Mouse (Mus musculus): ENCODE data around the gene Slc25a11. TPM values are rescaled to one million over a fixed set of nuclear protein-coding genes. Genes with fewer than 3 reads are reported as not detected.

The Slc25a11 gene
- polyA plus RNA-seq, 1 experiment from 2014 or later, result 156 TPM

DNA sequence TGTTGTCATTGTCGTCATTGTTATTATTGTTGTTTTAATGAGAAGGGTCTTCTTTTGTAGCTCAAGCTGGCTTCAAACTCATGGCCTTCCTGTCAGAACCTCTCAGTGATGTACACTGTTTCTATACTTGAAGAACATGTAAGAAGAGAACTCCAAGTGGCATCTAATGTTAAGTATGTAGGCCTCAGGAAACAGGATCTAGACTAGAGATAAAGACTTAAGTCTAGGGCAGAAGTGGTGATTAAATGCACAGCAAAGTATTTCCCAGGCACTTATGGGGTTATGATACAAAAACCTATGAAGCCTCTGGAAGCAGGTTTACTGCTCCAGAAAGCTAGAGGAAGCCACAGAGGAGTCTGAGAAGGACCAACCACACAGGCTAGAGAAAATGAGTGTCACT is 9.0 kb downstream of the Slc25a11 start:
- Histone ChIP-seq H3K27ac (ENCODE audit: low read length) (no peak overlapping the region), H3K4me2 (ENCODE audit: low read depth, low read length) (no peak overlapping the region), H3K4me3 (ENCODE audit: low read length) (no peak overlapping the region), H3K27me3 (ENCODE audit: control insufficient read depth, insufficient read depth, low read depth, low read length) (no peaks in the 10 kb centered on the region), H3K4me1 (replicated peaks; ENCODE audit: control insufficient read depth, insufficient read depth, low read length) (no peaks in the 10 kb centered on the region), H3K9me3 (ENCODE audit: control insufficient read depth, low read length) (no peaks in the 10 kb centered on the region), H3K9ac (ENCODE audit: low read length) (no peak overlapping the region), H3K36me3 (ENCODE audit: control insufficient read depth, insufficient read depth, low read length) (peaks cover 4% of the 10 kb centered on the region; the same call in 1 of the 2 replicates)
- WGBS, result 85% methylated on average over 1 of the region's 1 CpGs
- ATAC-seq (ENCODE audit: low read depth), result no peak

DNA sequence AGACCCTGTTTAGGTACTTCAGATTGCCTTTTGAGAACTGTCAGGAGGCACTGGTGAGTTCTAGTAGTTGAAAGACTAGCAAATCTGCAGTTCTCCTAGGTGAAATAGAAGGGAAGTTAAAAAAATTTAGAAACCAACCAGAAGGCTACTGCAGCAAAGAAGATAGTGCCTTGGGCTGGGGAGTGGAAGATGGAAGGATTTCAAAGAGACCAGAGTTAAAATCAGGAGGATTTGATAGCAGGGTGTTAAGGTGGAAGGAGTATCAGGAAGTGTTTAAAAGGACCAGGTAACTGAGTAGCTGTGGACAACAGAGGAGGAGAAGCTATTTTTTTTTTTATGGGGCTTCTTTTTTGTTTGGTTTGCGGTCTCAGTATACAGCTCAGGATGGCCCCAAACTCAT is 9.5 kb downstream of the Slc25a11 start:
- Histone ChIP-seq H3K9ac (ENCODE audit: low read length) (no peak overlapping the region), H3K4me2 (ENCODE audit: low read depth, low read length) (no peak overlapping the region), H3K4me3 (ENCODE audit: low read length) (no peak overlapping the region), H3K36me3 (ENCODE audit: control insufficient read depth, insufficient read depth, low read length) (peaks cover 2% of the 10 kb centered on the region; the same call in 1 of the 2 replicates), H3K27me3 (ENCODE audit: control insufficient read depth, insufficient read depth, low read depth, low read length) (no peaks in the 10 kb centered on the region), H3K9me3 (ENCODE audit: control insufficient read depth, low read length) (no peaks in the 10 kb centered on the region), H3K27ac (ENCODE audit: low read length) (no peak overlapping the region), H3K4me1 (replicated peaks; ENCODE audit: control insufficient read depth, insufficient read depth, low read length) (no peaks in the 10 kb centered on the region)
- no peak for ATAC-seq (ENCODE audit: low read depth)
- 100% methylated on average over 1 of the region's 1 CpGs for WGBS

DNA sequence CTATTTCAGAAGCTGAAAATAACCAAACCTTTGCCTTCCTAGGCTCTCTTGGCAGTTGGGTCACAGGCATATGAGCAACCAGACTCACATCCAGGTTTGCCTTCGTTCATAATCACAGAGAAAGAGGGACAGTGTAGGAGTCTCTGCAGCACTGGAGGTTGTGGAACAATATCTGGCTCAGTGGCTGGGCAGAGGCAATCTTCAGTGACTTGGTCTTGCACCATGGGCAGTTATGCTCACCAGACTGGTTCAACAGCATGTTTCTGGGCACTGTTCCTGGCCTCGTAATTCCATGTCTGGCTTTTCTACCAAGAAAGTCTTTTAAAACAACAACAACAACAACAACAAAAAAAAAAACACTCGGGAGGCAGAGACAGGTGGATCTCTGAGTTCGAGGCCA is 11.7 kb downstream of the Slc25a11 start:
- ATAC-seq (ENCODE audit: low read depth), result no peak
- no peaks in the 10 kb centered on the region for H3K27me3 ChIP-seq (ENCODE audit: control insufficient read depth, insufficient read depth, low read depth, low read length)
- no peaks in the 10 kb centered on the region for H3K9me3 ChIP-seq (ENCODE audit: control insufficient read depth, low read length)
- H3K9ac ChIP-seq (ENCODE audit: low read length), result no peak overlapping the region
- H3K4me2 ChIP-seq (ENCODE audit: low read depth, low read length), result no peak overlapping the region
- H3K27ac ChIP-seq (ENCODE audit: low read length), result no peak overlapping the region
- H3K36me3 ChIP-seq (ENCODE audit: control insufficient read depth, insufficient read depth, low read length), result no peaks in the 10 kb centered on the region
- 76% methylated on average over 4 of the region's 4 CpGs for WGBS
- no peak overlapping the region for H3K4me3 ChIP-seq (ENCODE audit: low read length)
- H3K4me1 ChIP-seq (replicated peaks; ENCODE audit: control insufficient read depth, insufficient read depth, low read length), result no peaks in the 10 kb centered on the region

DNA sequence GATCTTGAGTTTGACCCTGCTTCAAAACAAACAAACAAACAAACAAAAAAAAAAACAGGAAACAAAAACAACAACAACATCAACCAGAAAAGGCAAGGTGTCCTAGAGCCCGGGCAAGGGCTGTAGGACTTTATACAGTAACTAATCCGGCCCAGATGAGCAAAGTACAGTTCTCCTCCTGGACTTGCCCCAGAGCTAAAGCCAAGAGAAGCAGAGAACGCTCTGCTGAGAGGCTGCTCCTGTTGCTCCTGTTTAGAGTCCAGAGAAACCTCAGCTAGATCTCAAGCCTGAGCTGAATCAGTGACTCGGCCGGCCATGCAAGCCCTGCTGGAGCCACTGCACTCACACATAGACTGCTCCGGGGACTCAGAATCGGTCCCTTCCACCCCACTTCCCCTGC is 17.1 kb downstream of the Slc25a11 start:
- Histone ChIP-seq H3K27ac (ENCODE audit: low read length) (no peak overlapping the region), H3K9me3 (ENCODE audit: control insufficient read depth, low read length) (no peaks in the 10 kb centered on the region), H3K9ac (ENCODE audit: low read length) (no peak overlapping the region), H3K4me1 (replicated peaks; ENCODE audit: control insufficient read depth, insufficient read depth, low read length) (no peaks in the 10 kb centered on the region), H3K27me3 (ENCODE audit: control insufficient read depth, insufficient read depth, low read depth, low read length) (no peaks in the 10 kb centered on the region), H3K4me2 (ENCODE audit: low read depth, low read length) (no peak overlapping the region), H3K4me3 (ENCODE audit: low read length) (no peak overlapping the region), H3K36me3 (ENCODE audit: control insufficient read depth, insufficient read depth, low read length) (no peaks in the 10 kb centered on the region)
- 72% methylated on average over 7 of the region's 7 CpGs for WGBS
- no peak for ATAC-seq (ENCODE audit: low read depth)

DNA sequence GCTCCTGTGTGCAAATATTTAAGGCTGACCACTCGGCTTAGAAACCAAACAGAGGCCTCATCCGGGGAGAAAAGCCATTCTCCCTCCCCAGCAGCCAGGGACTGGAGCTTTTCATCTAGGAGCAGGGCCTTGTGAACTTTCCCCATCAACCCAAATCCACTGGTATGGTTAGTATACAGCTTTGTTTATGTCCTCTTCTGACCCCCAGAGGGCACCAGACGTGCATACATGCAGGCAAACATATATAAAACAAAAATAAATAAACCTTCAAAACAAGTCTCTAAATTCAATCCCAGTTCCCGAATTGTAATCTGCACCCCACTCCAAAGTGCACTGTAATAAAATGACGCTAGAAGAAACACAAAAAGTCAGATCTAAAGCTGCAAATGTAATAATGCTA is 17.7 kb downstream of the Slc25a11 start:
- 38% methylated on average over 5 of the region's 5 CpGs for WGBS
- no peak overlapping the region for H3K4me3 ChIP-seq (ENCODE audit: low read length)
- H3K27me3 ChIP-seq (ENCODE audit: control insufficient read depth, insufficient read depth, low read depth, low read length), result no peaks in the 10 kb centered on the region
- no peaks in the 10 kb centered on the region for H3K4me1 ChIP-seq (replicated peaks; ENCODE audit: control insufficient read depth, insufficient read depth, low read length)
- no peak overlapping the region for H3K9ac ChIP-seq (ENCODE audit: low read length)
- ATAC-seq (ENCODE audit: low read depth), result no peak
- no peak overlapping the region for H3K27ac ChIP-seq (ENCODE audit: low read length)
- no peak overlapping the region for H3K4me2 ChIP-seq (ENCODE audit: low read depth, low read length)
- H3K9me3 ChIP-seq (ENCODE audit: control insufficient read depth, low read length), result no peaks in the 10 kb centered on the region
- H3K36me3 ChIP-seq (ENCODE audit: control insufficient read depth, insufficient read depth, low read length), result no peaks in the 10 kb centered on the region

DNA sequence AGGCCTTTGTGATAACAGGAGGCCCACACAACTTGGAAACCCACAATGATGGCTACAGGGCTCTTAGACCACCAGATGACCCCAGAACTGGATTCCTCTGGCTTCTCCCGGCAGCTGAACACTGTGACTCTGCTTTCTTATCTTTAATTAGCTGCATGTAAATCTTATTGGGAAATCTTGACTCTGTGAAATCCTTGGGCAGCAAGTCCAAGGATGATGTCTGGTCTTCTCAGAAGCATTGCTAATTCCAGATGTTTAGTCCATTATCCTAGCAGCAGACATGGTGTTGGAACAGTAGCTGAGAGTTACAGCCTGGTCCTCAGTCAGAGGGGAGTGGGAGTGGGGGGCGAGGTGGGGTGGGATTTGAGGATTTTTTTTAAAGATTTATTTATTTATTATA is 18.8 kb downstream of the Slc25a11 start:
- Histone ChIP-seq H3K36me3 (ENCODE audit: control insufficient read depth, insufficient read depth, low read length) (no peaks in the 10 kb centered on the region), H3K4me3 (ENCODE audit: low read length) (no peak overlapping the region), H3K27me3 (ENCODE audit: control insufficient read depth, insufficient read depth, low read depth, low read length) (no peaks in the 10 kb centered on the region), H3K9me3 (ENCODE audit: control insufficient read depth, low read length) (no peaks in the 10 kb centered on the region), H3K27ac (ENCODE audit: low read length) (no peak overlapping the region), H3K9ac (ENCODE audit: low read length) (no peak overlapping the region), H3K4me2 (ENCODE audit: low read depth, low read length) (no peak overlapping the region), H3K4me1 (replicated peaks; ENCODE audit: control insufficient read depth, insufficient read depth, low read length) (no peaks in the 10 kb centered on the region)
- WGBS, result 44% methylated on average over 2 of the region's 2 CpGs
- ATAC-seq (ENCODE audit: low read depth), result peak; percentile 66

DNA sequence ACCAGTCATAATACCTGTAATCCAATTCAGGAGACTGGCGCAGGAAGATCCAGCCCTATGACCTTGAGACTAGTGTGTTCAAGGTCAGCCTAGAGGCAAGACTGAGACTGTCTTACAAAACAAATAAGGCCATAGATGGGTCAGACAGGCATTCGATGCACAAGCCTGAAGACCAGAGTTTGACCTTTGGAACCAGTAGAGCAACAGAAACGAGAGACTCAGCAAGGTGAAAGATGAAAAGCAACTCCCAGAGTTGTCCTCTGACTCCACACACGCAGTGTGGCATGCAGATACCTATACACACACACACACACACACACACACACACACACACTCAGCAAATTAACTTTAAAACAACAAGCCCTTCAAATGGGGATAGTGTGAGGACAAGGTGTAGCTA is 20.4 kb downstream of the Slc25a11 start:
- Histone ChIP-seq H3K9me3 (ENCODE audit: control insufficient read depth, low read length) (no peaks in the 10 kb centered on the region), H3K27me3 (ENCODE audit: control insufficient read depth, insufficient read depth, low read depth, low read length) (no peaks in the 10 kb centered on the region), H3K27ac (ENCODE audit: low read length) (no peak overlapping the region), H3K4me1 (replicated peaks; ENCODE audit: control insufficient read depth, insufficient read depth, low read length) (no peaks in the 10 kb centered on the region), H3K36me3 (ENCODE audit: control insufficient read depth, insufficient read depth, low read length) (no peaks in the 10 kb centered on the region), H3K4me2 (ENCODE audit: low read depth, low read length) (no peak overlapping the region), H3K9ac (ENCODE audit: low read length) (no peak overlapping the region), H3K4me3 (ENCODE audit: low read length) (no peak overlapping the region)
- no peak for ATAC-seq (ENCODE audit: low read depth)
- 64% methylated on average over 4 of the region's 4 CpGs for WGBS

DNA sequence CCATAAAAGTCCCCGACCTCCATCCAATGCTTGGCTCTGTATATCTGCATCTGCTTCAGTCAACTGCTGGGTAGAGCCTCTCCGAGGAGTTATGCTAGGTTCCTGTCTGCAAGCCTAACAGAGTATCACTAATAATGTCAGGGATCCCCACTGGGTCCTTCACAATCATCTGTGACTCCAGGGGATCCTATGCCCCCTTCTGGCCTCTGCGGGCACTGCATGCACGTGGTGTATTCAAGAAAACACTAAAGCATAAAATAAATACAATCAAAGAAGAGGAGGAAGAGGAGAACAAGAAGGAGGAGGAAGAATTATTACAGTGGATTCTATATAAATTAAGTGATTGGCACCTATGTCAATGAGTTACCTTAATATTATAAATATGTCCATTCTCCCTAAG is 21.8 kb downstream of the Slc25a11 start:
- H3K27ac ChIP-seq (ENCODE audit: low read length), result no peak overlapping the region
- no peaks in the 10 kb centered on the region for H3K36me3 ChIP-seq (ENCODE audit: control insufficient read depth, insufficient read depth, low read length)
- no peak overlapping the region for H3K4me2 ChIP-seq (ENCODE audit: low read depth, low read length)
- H3K9ac ChIP-seq (ENCODE audit: low read length), result no peak overlapping the region
- H3K27me3 ChIP-seq (ENCODE audit: control insufficient read depth, insufficient read depth, low read depth, low read length), result no peaks in the 10 kb centered on the region
- no peaks in the 10 kb centered on the region for H3K9me3 ChIP-seq (ENCODE audit: control insufficient read depth, low read length)
- no peak overlapping the region for H3K4me3 ChIP-seq (ENCODE audit: low read length)
- no peak for ATAC-seq (ENCODE audit: low read depth)
- 38% methylated on average over 4 of the region's 4 CpGs for WGBS
- H3K4me1 ChIP-seq (replicated peaks; ENCODE audit: control insufficient read depth, insufficient read depth, low read length), result peaks cover 2% of the 10 kb centered on the region; the same call in 1 of the 2 replicates

DNA sequence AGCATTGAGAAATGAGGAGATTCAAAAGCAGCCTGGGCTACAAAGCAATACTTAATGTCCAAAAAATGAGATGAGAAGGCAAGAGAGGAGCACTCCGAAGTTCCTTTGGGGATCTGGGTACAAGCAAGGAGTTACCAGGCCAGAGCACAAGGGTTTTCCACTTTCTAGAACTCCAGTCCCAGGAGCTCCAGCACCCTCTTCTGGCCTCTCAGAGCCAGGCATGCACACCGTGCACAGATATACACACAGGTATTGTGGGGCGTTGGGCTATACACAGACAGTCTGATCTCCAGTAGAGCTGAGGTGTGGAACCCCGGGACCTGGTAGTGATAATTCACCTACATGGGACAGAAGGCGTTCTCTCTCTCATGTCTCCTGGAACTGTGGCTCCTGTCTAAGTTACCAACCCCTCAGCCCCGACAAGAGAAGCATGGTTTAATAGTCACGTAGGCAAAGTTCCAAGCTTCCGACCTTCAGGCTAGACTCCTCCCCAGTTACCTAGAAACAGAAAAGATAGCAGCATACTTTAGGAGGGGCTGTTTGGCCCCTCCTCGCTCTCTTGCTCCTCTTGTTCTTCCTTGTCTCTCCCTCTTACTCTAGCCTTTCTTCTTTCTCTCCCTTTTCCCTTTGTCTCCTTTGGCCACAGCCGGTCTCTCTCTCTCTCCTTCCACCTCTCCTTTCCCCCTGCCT is 24.1 kb downstream of the Slc25a11 start:
- Histone ChIP-seq H3K4me2 (ENCODE audit: low read depth, low read length) (no peak overlapping the region), H3K27ac (ENCODE audit: low read length) (no peak overlapping the region), H3K9ac (ENCODE audit: low read length) (no peak overlapping the region), H3K4me1 (replicated peaks; ENCODE audit: control insufficient read depth, insufficient read depth, low read length) (peaks cover 2% of the 10 kb centered on the region; the same call in 1 of the 2 replicates), H3K9me3 (ENCODE audit: control insufficient read depth, low read length) (no peaks in the 10 kb centered on the region), H3K36me3 (ENCODE audit: control insufficient read depth, insufficient read depth, low read length) (no peaks in the 10 kb centered on the region), H3K27me3 (ENCODE audit: control insufficient read depth, insufficient read depth, low read depth, low read length) (no peaks in the 10 kb centered on the region), H3K4me3 (ENCODE audit: low read length) (no peak overlapping the region)
- 66% methylated on average over 10 of the region's 10 CpGs for WGBS
- ATAC-seq (ENCODE audit: low read depth), result no peak

Data from lung, embryonic 16.5 days (tissue).